Mouse (Mus musculus): Measurements from ENCODE around the gene Eps8. TPM values are rescaled to one million over a fixed set of nuclear protein-coding genes. Genes with fewer than 3 reads are reported as not detected.

The Eps8 gene
- total RNA-seq, 2 experiments from 2014 or later: 3.1 to 6.9 TPM

GRCm38 (mm10) chr6:137621021-137621420, 33.7 kb downstream of the Eps8 start:
- no peak for ATAC-seq (replicated peaks; ENCODE audit: poor library complexity)

- no peak for ATAC-seq (replicated peaks; ENCODE audit: poor library complexity)
Measured at GRCm38 (mm10) chr6:137613903-137614302, 40.8 kb downstream of the Eps8 start.

- no peak for ATAC-seq (replicated peaks; ENCODE audit: poor library complexity)
Measured at GRCm38 (mm10) chr6:137612071-137612547, 42.6 kb downstream of the Eps8 start.

GRCm38 (mm10) chr6:137608160-137608930, 46.3 kb downstream of the Eps8 start:
- no peak for ATAC-seq (replicated peaks; ENCODE audit: poor library complexity)

- no peak for ATAC-seq (replicated peaks; ENCODE audit: poor library complexity)
Measured at GRCm38 (mm10) chr6:137606541-137606940, 48.1 kb downstream of the Eps8 start.

GRCm38 (mm10) chr6:137604417-137605248, 50.0 kb downstream of the Eps8 start:
- peak; percentile 46; the same call in 1 of the 2 replicates for ATAC-seq (replicated peaks; ENCODE audit: poor library complexity)

GRCm38 (mm10) chr6:137598306-137598705, 56.4 kb downstream of the Eps8 start:
- no peak for ATAC-seq (replicated peaks; ENCODE audit: poor library complexity)

GRCm38 (mm10) chr6:137597442-137598058, 57.1 kb downstream of the Eps8 start:
- ATAC-seq (replicated peaks; ENCODE audit: poor library complexity): peak; percentile 61

- ATAC-seq (replicated peaks; ENCODE audit: poor library complexity): no peak
Measured at GRCm38 (mm10) chr6:137592582-137592981, 62.1 kb downstream of the Eps8 start.

GRCm38 (mm10) chr6:137589245-137589618, 65.4 kb downstream of the Eps8 start:
- no peak for ATAC-seq (replicated peaks; ENCODE audit: poor library complexity)

GRCm38 (mm10) chr6:137588481-137589244, 66.0 kb downstream of the Eps8 start:
- no peak for ATAC-seq (replicated peaks; ENCODE audit: poor library complexity)

- ATAC-seq (replicated peaks; ENCODE audit: poor library complexity): no peak
Measured at GRCm38 (mm10) chr6:137587866-137588265, 66.8 kb downstream of the Eps8 start.

- ATAC-seq (replicated peaks; ENCODE audit: poor library complexity): no peak
Measured at GRCm38 (mm10) chr6:137585229-137585628, 69.4 kb downstream of the Eps8 start.

GRCm38 (mm10) chr6:137583056-137583455, 71.6 kb downstream of the Eps8 start:
- no peak for ATAC-seq (replicated peaks; ENCODE audit: poor library complexity)

GRCm38 (mm10) chr6:137582207-137582889, 72.3 kb downstream of the Eps8 start:
- ATAC-seq (replicated peaks; ENCODE audit: poor library complexity): peak; percentile 31; the same call in 1 of the 2 replicates

- ATAC-seq (replicated peaks; ENCODE audit: poor library complexity): no peak
Measured at GRCm38 (mm10) chr6:137581331-137582010, 73.2 kb downstream of the Eps8 start.

GRCm38 (mm10) chr6:137580503-137580902, 74.2 kb downstream of the Eps8 start:
- ATAC-seq (replicated peaks; ENCODE audit: poor library complexity): no peak

- peak; percentile 55 for ATAC-seq (replicated peaks; ENCODE audit: poor library complexity)
Measured at GRCm38 (mm10) chr6:137576670-137577371, 77.9 kb downstream of the Eps8 start.

GRCm38 (mm10) chr6:137576091-137576490, 78.6 kb downstream of the Eps8 start:
- ATAC-seq (replicated peaks; ENCODE audit: poor library complexity): no peak

Measured in megakaryocyte progenitor cell, adult 5-6 weeks (primary cell).